Mouse (Mus musculus) activated CD4-positive, CD25-positive, alpha-beta regulatory T cell, adult 4 months (primary cell): ENCODE data around the gene Misp. TPM values are rescaled to one million over a fixed set of nuclear protein-coding genes. Genes with fewer than 3 reads are reported as not detected.

Source experiments
- ATAC-seq: one replicate; pipeline ENCODE4 v1.8.0; 2017
- polyA plus RNA-seq, 2 experiments: library from polyadenylated mRNA; unstranded; fragments of 100-300 nt; shearing (Covaris generic); gene quantifications; one replicate each; pipeline ENCODE4 v1.2.1; 2017

The Misp gene
- polyA plus RNA-seq, 2 experiments from 2014 or later, result not detected

DNA sequence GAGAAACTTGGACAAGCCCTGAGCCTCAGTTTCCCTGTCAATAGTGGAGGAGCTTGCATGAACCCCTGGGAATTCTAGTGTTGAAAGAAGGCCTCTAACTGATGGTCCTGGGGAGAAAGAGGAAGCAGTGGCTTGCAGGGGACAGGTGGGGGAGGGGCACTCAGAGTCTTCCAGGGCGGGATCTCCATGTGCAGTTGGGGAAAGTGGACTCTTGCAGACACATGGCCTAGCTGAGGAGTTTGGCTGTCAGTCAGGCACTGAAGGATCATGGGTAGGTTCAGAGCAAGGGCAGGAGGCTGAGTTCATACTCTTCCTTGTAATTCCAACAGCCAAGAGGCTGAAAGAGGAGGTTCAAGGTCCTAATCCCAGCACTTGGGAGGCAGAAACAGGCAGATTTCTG, 56.4 kb downstream of the Misp start:
- no peak for ATAC-seq

DNA sequence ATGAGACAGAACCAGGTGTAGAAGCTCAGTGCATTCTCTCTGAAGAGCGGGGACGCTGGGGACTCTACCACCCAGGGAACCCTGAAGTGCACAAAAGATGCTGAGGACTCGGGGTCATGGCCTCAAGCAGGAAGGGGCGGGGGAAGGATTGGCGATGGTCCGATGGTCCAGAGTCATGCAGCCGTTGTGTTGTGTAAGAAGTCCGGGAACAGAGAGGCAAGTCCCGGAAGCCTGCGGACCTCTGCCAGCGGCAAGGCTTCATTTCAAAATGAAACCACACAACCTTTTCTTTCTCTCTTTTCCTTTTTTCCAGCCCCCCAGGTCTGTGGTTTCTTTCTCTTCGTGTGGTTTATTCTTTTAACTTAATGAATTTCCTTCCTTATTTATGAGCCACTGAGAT, 57.0 kb downstream of the Misp start:
- no peak for ATAC-seq

DNA sequence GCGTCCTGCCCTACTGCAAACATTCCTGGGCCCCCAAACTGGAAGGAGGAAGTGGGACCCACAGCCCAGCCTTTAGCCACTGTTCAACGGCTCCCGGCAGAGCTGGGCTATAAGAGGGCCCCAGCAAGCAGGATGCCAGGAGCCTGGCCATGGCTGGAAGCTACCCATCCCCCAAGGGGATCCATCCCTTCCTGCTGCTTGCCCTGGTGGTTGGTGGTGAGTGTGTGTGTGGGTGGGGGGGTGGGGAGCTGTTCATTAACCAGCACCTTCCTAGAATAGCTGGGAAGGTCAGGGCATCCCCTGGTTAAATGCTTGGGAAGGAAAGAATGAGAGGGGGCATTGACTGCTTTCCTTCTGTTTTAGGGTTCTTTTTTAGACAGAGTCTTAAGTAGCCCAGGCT, 58.7 kb downstream of the Misp start:
- ATAC-seq, result no peak

Other genes with a start within 250 kb of the Misp start
- gene Theg, start 233.7 kb upstream of the Misp start, polyA plus RNA-seq, result not detected
- not detected for gene C2cd4c, start 207.0 kb upstream of the Misp start, polyA plus RNA-seq
- gene Shc2, start 183.1 kb upstream of the Misp start, polyA plus RNA-seq, result not detected
- gene Odf3l2, start 175.3 kb upstream of the Misp start, polyA plus RNA-seq, result not detected
- gene Madcam1, start 156.4 kb upstream of the Misp start, polyA plus RNA-seq, result under 1 TPM in 1 of 2 experiments, not detected in 1; 0.60 TPM
- gene Tpgs1, start 151.6 kb upstream of the Misp start, polyA plus RNA-seq, result 10 to 100 TPM; 22.5 to 32.9 TPM
- 10 to 100 TPM; 17.4 to 27.5 TPM for gene Cdc34, start 138.8 kb upstream of the Misp start, polyA plus RNA-seq
- gene Gzmm, start 132.0 kb upstream of the Misp start, polyA plus RNA-seq, result under 1 TPM; 0.52 to 0.62 TPM
- gene Bsg, start 116.5 kb upstream of the Misp start, polyA plus RNA-seq, result 100 to 1,000 TPM; 135 to 157 TPM
- not detected for gene Hcn2, start 104.4 kb upstream of the Misp start, polyA plus RNA-seq
- 10 to 100 TPM; 13.6 to 21.4 TPM for gene Polrmt, start 74.4 kb upstream of the Misp start, polyA plus RNA-seq
- gene Fgf22, start 65.9 kb upstream of the Misp start, polyA plus RNA-seq, result not detected
- 1 to 10 TPM; 3.9 to 4.4 TPM for gene Rnf126, start 54.0 kb upstream of the Misp start, polyA plus RNA-seq
- gene Fstl3, start 43.7 kb upstream of the Misp start, polyA plus RNA-seq, result under 1 TPM in 1 of 2 experiments, not detected in 1; 0.86 TPM
- 1 to 10 TPM in 1 of 2 experiments, under 1 TPM in 1; 0.76 to 1.1 TPM for gene Prss57, start 30.0 kb upstream of the Misp start, polyA plus RNA-seq
- gene Palm, start 27.4 kb upstream of the Misp start, polyA plus RNA-seq, result under 1 TPM; 0.55 to 0.95 TPM
- 100 to 1,000 TPM in 1 of 2 experiments, 10 to 100 TPM in 1; 94.0 to 159 TPM for gene Ptbp1, start 33.4 kb downstream of the Misp start, polyA plus RNA-seq
- not detected for gene Prtn3, start 53.5 kb downstream of the Misp start, polyA plus RNA-seq
- gene Plppr3, start 53.6 kb downstream of the Misp start, polyA plus RNA-seq, result 1 to 10 TPM; 1.6 to 2.1 TPM
- not detected for gene Elane, start 65.3 kb downstream of the Misp start, polyA plus RNA-seq
- gene Cfd, start 69.9 kb downstream of the Misp start, polyA plus RNA-seq, result not detected
- 10 to 100 TPM in 1 of 2 experiments, 1 to 10 TPM in 1; 6.7 to 10.5 TPM for gene Med16, start 87.9 kb downstream of the Misp start, polyA plus RNA-seq
- gene Gm26602, start 89.9 kb downstream of the Misp start, polyA plus RNA-seq, result not detected
- under 1 TPM in 1 of 2 experiments, not detected in 1; 0.22 TPM for gene Kiss1r, start 96.0 kb downstream of the Misp start, polyA plus RNA-seq
- 100 to 1,000 TPM in 1 of 2 experiments, 10 to 100 TPM in 1; 92.3 to 122 TPM for gene R3hdm4, start 100.2 kb downstream of the Misp start, polyA plus RNA-seq
- 1 to 10 TPM; 2.1 to 2.5 TPM for gene Arid3a, start 106.1 kb downstream of the Misp start, polyA plus RNA-seq
- 10 to 100 TPM; 63.9 to 70.0 TPM for gene Wdr18, start 139.2 kb downstream of the Misp start, polyA plus RNA-seq
- not detected for gene Grin3b, start 149.7 kb downstream of the Misp start, polyA plus RNA-seq
- 1 to 10 TPM; 1.9 to 3.8 TPM for gene Tmem259, start 163.3 kb downstream of the Misp start, polyA plus RNA-seq
- 100 to 1,000 TPM; 828 to 877 TPM for gene Cnn2, start 167.6 kb downstream of the Misp start, polyA plus RNA-seq
- gene Abca7, start 175.5 kb downstream of the Misp start, polyA plus RNA-seq, result 10 to 100 TPM; 13.2 to 17.0 TPM
- 100 to 1,000 TPM; 196 to 326 TPM for gene Arhgap45, start 195.7 kb downstream of the Misp start, polyA plus RNA-seq
- gene Polr2e, start 218.8 kb downstream of the Misp start, polyA plus RNA-seq, result 100 to 1,000 TPM; 174 to 175 TPM
- gene Gpx4, start 226.2 kb downstream of the Misp start, polyA plus RNA-seq, result 100 to 1,000 TPM; 346 to 370 TPM